Mouse (Mus musculus) midbrain, embryonic 15.5 days (tissue): ENCODE data around the gene Nadsyn1. TPM values are rescaled to one million over a fixed set of nuclear protein-coding genes. Genes with fewer than 3 reads are reported as not detected.

Experiments
- ATAC-seq: fragments of 200-750 bp; cut with Nextera tagmentation; replicated peaks from 2 replicates; pipeline ENCODE4 v1.8.0; 2017; ENCODE audit warnings: moderate TSS enrichment
- H3K27ac ChIP-seq: fragments of 300-500 bp; sonication (generic); 2 replicates; pipeline ENCODE4 v1.5.1; 2015; ENCODE audit warnings: mild to moderate bottlenecking, inconsistent platforms
- H3K27me3 ChIP-seq: fragments of 300-500 bp; sonication (generic); replicated peaks from 2 replicates; pipeline ENCODE4 v1.6.1; 2015; ENCODE audit warnings: inconsistent platforms
- H3K36me3 ChIP-seq: fragments of 300-500 bp; sonication (generic); replicated peaks from 2 replicates; pipeline ENCODE4 v1.6.1; 2015; ENCODE audit warnings: inconsistent platforms
- H3K4me1 ChIP-seq: fragments of 300-500 bp; sonication (generic); 2 replicates; pipeline ENCODE4 v1.6.1; 2015; ENCODE audit warnings: inconsistent platforms
- H3K4me2 ChIP-seq: fragments of 300-500 bp; sonication (generic); 2 replicates; pipeline ENCODE4 v1.6.1; 2015; ENCODE audit warnings: inconsistent platforms, mild to moderate bottlenecking, moderate library complexity
- H3K4me3 ChIP-seq: fragments of 300-500 bp; sonication (generic); 2 replicates; pipeline ENCODE4 v1.5.1; 2015; ENCODE audit warnings: mild to moderate bottlenecking, inconsistent platforms
- H3K9ac ChIP-seq: fragments of 300-500 bp; sonication (generic); 2 replicates; pipeline ENCODE4 v1.6.1; 2015; ENCODE audit warnings: mild to moderate bottlenecking, inconsistent platforms
- H3K9me3 ChIP-seq: fragments of 300-500 bp; sonication (generic); 2 replicates; pipeline ENCODE4 v1.6.1; 2016; ENCODE audit warnings: inconsistent platforms
- WGBS: fragments of 180-500 bp; shearing (Covaris S2); methylation state at CpG from one replicate; pipeline ENCODE4 v1.1.7; 2015; ENCODE audit warnings: mixed read lengths; 5-methylcytosine and 5-hydroxymethylcytosine counted together
- microRNA-seq: library from miRNA; unstranded; fragments of <30 nt; microRNA quantifications from one replicate; pipeline ENCODE4, GENCODE M21; 2016
- polyA plus RNA-seq: library from polyadenylated mRNA; unstranded; fragments of >200 nt; fragmentation: Nextera tagmentation; extraction: Ambion mirVana; gene quantifications from 2 replicates; pipeline ENCODE4 v1.2.1, GENCODE M21; 2015

The Nadsyn1 gene
- polyA plus RNA-seq, 1 experiment from 2014 or later = 7.1 TPM

GRCm38 (mm10) chr7:143748041-143748868, 74.4 kb downstream of the Nadsyn1 start:
- Histone ChIP-seq H3K27me3 (no peaks in the 10 kb centered on the region), H3K4me2 (peak overlapping the region; percentile 47), H3K36me3 (no peaks in the 10 kb centered on the region), H3K4me3 (peak overlapping the region; percentile 18; the same call in 1 of the 2 replicates), H3K27ac (peak overlapping the region; percentile 54), H3K9ac (peak overlapping the region; percentile 40; the same call in 1 of the 2 replicates), H3K9me3 (no peaks in the 10 kb centered on the region), H3K4me1 (peaks cover 8% of the 10 kb centered on the region; the same call in 1 of the 2 replicates)
- ATAC-seq = peak; percentile 89
- 2% methylated on average over 16 of the region's 16 CpGs for WGBS

Small RNA genes within 50 kb of the gene (microRNA-seq; reads per million reads assigned to microRNA genes)
- not detected for gene Gm22064

Other genes starting within 250 kb of the Nadsyn1 start
- 74.1 and 75.8 TPM in 2 replicates for gene Cars, start 222.8 kb downstream of the Nadsyn1 start, polyA plus RNA-seq
- gene Tnfrsf26, start 194.1 kb downstream of the Nadsyn1 start, polyA plus RNA-seq = 0.15 and 0.21 TPM in 2 replicates
- 3.2 and 3.5 TPM in 2 replicates for gene Tnfrsf22, start 173.2 kb downstream of the Nadsyn1 start, polyA plus RNA-seq
- gene Tnfrsf23, start 137.0 kb downstream of the Nadsyn1 start, polyA plus RNA-seq = 1.1 and 1.2 TPM in 2 replicates
- 39.7 and 44.0 TPM in 2 replicates for gene Osbpl5, start 65.9 kb downstream of the Nadsyn1 start, polyA plus RNA-seq
- not detected in 2 replicates for gene Mrgprg, start 55.9 kb downstream of the Nadsyn1 start, polyA plus RNA-seq
- gene Mrgpre, start 38.3 kb downstream of the Nadsyn1 start, polyA plus RNA-seq = 9.8 and 10.0 TPM in 2 replicates
- gene Dhcr7, start 296 bp upstream of the Nadsyn1 start, polyA plus RNA-seq = 71.6 and 73.6 TPM in 2 replicates
- gene Gm498, start 44.0 kb upstream of the Nadsyn1 start, polyA plus RNA-seq = not detected in 2 replicates
- gene Shank2, start 179.1 kb upstream of the Nadsyn1 start, polyA plus RNA-seq = 8.8 and 10.5 TPM in 2 replicates